Mouse (Mus musculus): ENCODE measurements around the gene Tmem147. TPM values are rescaled to one million over a fixed set of nuclear protein-coding genes. Genes with fewer than 3 reads are reported as not detected.

Gene Tmem147
- polyA plus RNA-seq, 1 experiment from 2014 or later: 232 TPM

DNA sequence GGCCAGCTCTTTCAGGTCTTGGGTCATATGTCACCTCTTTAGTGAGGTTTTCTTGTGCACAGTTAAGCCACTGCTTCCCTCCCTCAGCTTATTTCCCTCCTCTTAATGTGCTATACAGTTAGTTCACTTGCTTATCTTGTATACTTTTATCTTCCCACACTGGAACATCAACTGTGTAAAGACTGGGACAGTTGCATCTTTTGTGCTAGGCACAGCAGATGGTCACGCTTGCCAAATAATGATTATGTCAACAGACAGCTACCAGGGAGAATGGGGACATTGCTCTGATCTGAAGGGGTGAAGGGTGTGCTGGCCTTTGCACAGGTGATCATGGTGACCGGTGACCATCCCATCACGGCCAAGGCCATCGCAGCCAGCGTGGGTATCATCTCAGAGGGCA, 9.7 kb downstream of the Tmem147 start:
- WGBS: 91% methylated on average over 5 of the region's 5 CpGs
- Histone ChIP-seq H3K36me3 (no peaks in the 10 kb centered on the region), H3K4me3 (no peak overlapping the region), H3K27ac (no peak overlapping the region), H3K9me3 (no peaks in the 10 kb centered on the region), H3K9ac (no peak overlapping the region), H3K27me3 (peaks cover 40% of the 10 kb centered on the region), H3K4me2 (no peak overlapping the region), H3K4me1 (replicated peaks) (peaks cover 16% of the 10 kb centered on the region)
- no peak for ATAC-seq (ENCODE audit: low FRiP score)

DNA sequence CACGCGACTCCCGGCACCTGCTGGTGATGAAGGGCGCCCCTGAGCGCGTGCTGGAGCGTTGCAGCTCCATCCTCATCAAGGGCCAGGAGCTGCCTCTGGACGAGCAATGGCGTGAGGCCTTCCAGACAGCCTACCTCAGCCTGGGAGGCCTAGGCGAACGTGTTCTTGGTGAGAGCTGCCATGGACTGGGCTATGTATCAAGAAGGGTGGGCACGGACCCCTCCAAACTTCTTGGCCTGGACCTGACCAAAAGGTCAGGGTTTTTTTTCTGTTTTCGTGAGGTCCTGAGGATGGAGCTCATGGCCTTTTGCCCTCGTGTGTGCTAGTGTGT, 11.7 kb downstream of the Tmem147 start:
- H3K27ac ChIP-seq: no peak overlapping the region
- H3K4me1 ChIP-seq (replicated peaks): peaks cover 16% of the 10 kb centered on the region
- H3K9me3 ChIP-seq: no peaks in the 10 kb centered on the region
- peak overlapping the region; percentile 57 for H3K4me2 ChIP-seq
- WGBS: 6% methylated on average over 14 of the region's 14 CpGs
- H3K4me3 ChIP-seq: peak overlapping the region; percentile 34
- ATAC-seq (ENCODE audit: low FRiP score): no peak; the same call in 1 of the 2 replicates
- H3K36me3 ChIP-seq: no peaks in the 10 kb centered on the region
- H3K9ac ChIP-seq: peak overlapping the region; percentile 51; the same call in 1 of the 2 replicates
- H3K27me3 ChIP-seq: peaks cover 44% of the 10 kb centered on the region

DNA sequence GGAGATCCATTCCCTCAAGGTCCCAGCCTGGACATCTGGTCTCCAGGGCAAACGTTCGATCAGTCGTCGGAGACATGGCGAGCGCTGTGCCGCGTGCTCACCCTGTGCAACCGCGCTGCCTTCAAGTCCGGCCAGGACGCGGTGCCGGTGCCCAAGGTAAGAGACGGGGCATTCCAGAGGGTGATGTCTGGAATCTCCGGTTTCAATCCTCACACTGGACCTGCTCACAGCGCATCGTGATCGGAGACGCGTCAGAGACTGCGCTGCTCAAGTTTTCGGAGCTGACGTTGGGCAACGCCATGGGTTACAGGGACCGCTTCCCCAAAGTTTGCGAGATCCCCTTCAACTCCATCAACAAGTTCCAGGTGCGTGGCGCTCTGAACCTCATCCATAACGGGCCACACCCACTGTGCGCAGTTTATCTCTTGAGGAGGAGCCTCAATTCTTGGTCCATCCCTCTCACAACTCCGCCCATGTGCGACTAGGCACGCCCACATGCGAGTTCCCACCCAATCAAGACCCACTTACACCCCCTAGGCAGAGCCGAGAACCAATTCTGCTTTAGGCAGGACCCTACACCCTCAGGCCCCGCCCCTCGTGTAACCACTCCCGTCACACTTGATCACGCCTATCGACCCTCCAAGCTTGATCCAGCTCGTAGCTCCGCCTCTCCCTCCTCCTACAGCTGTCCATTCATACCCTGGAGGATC, 12.2 kb downstream of the Tmem147 start:
- no peaks in the 10 kb centered on the region for H3K36me3 ChIP-seq
- 1% methylated on average over 43 of the region's 43 CpGs for WGBS
- peaks cover 16% of the 10 kb centered on the region for H3K4me1 ChIP-seq (replicated peaks)
- H3K4me3 ChIP-seq: peak overlapping the region; percentile 34
- peaks cover 44% of the 10 kb centered on the region for H3K27me3 ChIP-seq
- H3K4me2 ChIP-seq: peak overlapping the region; percentile 57
- no peaks in the 10 kb centered on the region for H3K9me3 ChIP-seq
- H3K9ac ChIP-seq: peak overlapping the region; percentile 51; the same call in 1 of the 2 replicates
- ATAC-seq (ENCODE audit: low FRiP score): peak; percentile 89
- H3K27ac ChIP-seq: no peak overlapping the region

DNA sequence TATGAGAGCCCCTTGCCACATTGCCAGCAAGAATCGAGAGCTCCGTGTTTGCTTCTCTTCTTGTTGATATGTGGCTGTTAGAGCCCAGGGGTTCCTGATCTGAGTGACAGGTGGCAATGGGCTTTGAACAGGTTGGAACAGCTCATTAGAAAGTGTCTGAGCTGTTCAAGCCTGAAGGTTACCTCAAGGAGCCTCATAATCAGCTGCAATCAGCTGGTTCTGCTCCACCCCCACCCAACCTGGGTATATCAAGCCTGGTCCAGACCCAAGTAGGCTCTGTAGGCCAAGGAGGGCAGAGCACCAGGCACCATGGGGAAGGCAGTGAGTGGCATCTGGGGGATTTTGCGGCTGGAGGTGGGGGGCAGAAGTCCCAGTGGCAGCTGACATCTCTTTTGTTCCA, 17.4 kb downstream of the Tmem147 start, which contains the start of gene Atp4a:
Gene Atp4a (plus strand): TSS at position 268 of the 400 bp plus-strand sequence.
- Histone ChIP-seq H3K4me2 (no peak within 1 kb of the TSS), H3K36me3 (no peaks in the 10 kb centered on the region), H3K27ac (no peak within 1 kb of the TSS), H3K9me3 (no peaks in the 10 kb centered on the region), H3K9ac (no peak within 1 kb of the TSS), H3K27me3 (peaks cover 33% of the 10 kb centered on the region), H3K4me1 (replicated peaks) (peaks cover 1% of the 10 kb centered on the region), H3K4me3 (no peak within 1 kb of the TSS)
- no peak for ATAC-seq (ENCODE audit: low FRiP score)
- 84% methylated on average over 3 of the region's 3 CpGs for WGBS

DNA sequence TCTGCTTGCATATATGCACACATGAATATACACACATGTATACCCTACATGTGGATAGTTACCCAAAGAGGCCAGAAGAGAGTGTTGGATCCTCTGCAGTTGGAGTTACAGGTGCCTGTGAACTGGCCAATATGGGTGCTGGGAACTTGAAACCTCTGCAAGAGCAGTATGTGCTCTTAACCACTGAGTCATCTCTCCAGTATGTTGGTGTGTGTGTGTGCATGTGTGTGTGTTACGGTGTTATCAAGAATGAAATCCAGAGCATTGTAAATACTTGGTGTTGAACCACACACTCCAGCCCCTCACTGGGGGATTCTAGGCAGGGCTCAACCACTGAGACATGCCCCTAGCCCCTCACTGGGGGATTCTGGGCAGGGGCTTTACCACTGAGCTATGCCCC, 21.9 kb downstream of the Tmem147 start:
- Histone ChIP-seq H3K4me1 (replicated peaks) (no peaks in the 10 kb centered on the region), H3K9me3 (no peaks in the 10 kb centered on the region), H3K4me3 (no peak overlapping the region), H3K9ac (no peak overlapping the region), H3K4me2 (no peak overlapping the region), H3K27me3 (0 out of 2 replicates have a peak, but pooled peaks cover 6% of the 10 kb centered on the region), H3K36me3 (no peaks in the 10 kb centered on the region), H3K27ac (no peak overlapping the region)
- no peak for ATAC-seq (ENCODE audit: low FRiP score)
- WGBS: 97% methylated on average over 1 of the region's 1 CpGs

DNA sequence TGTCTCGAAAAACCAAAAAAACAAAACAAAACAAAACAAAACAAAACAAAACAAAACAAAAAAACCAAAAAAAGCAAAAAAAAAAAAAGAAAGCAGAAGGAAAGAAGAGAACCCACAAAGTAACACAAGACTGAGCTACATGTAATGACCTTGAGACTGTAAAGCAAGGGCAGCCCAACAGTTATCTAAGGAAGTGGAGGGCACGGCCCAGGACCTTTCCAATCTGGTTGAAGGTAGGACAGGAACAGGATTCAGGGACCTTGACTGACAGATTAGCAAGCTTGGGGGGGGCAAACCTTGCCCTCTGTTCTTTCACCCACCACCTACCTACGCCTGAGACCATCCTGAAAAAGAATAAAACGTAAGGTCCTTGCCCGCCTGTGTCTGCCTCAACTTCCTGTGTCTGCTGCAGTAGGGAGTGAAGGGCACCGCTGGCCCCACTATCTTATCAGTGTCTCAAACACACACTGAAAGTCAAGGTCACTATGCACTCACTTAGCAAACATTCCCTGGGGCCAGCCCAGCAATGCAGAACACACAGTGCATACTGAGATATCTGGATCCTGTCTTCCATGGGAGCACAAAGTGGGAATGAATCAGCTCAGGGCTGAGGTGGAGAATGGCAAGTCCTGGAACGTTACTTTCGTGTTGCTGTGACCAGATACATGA, 23.0 kb downstream of the Tmem147 start:
- Histone ChIP-seq H3K9ac (no peak overlapping the region), H3K4me3 (no peak overlapping the region), H3K36me3 (no peaks in the 10 kb centered on the region), H3K4me2 (no peak overlapping the region), H3K27ac (no peak overlapping the region), H3K4me1 (replicated peaks) (no peaks in the 10 kb centered on the region), H3K9me3 (no peaks in the 10 kb centered on the region), H3K27me3 (0 out of 2 replicates have a peak, but pooled peaks cover 6% of the 10 kb centered on the region)
- WGBS: 82% methylated on average over 8 of the region's 8 CpGs
- ATAC-seq (ENCODE audit: low FRiP score): no peak

DNA sequence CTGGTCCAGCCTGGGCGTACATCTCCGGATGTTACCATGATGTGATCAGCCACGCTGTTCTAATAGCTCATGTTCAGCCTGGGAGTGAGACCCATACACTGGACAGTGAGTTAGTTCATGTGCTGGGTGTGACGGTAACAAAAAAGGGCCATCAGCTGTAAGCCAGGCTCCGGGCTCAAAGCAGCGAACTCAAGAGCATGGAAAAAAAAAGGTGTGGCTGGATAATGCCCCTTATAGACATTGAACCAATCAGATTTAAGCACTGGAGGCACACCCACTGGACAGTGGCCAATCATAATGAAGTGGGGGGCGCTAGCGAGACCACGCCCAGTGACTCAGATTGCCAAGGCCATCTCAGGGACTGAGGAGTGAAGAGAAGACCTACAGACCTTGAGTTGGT, 30.8 kb downstream of the Tmem147 start, which contains the start of gene 2200002J24Rik:
Gene 2200002J24Rik (plus strand): TSS at position 338 of the 400 bp plus-strand sequence.
- Histone ChIP-seq H3K9me3 (no peaks in the 10 kb centered on the region), H3K4me3 (no peak within 1 kb of the TSS), H3K9ac (no peak within 1 kb of the TSS), H3K36me3 (no peaks in the 10 kb centered on the region), H3K27ac (no peak within 1 kb of the TSS), H3K27me3 (no peaks in the 10 kb centered on the region), H3K4me2 (no peak within 1 kb of the TSS), H3K4me1 (replicated peaks) (no peaks in the 10 kb centered on the region)
- 40% methylated on average over 9 of the region's 9 CpGs for WGBS
- ATAC-seq (ENCODE audit: low FRiP score): no peak

DNA sequence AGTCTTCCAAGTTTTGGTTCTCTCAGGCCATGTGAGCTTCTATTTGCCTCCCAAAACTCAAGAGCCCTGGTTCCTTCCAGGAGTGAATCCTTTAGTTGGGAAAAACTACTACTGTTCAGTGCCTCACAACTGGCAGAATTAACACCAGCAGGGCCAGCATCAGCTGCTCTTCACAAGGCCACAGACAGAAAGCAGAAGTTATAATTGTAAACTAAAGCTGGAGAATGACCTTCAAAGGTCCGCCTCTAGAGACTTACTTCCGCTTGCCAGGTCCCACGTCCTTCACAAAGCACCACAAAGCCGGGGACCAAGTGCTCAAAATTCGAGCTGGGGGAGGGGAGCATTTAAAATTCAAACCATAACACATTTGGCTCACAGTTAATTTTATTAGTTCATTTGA, 31.2 kb downstream of the Tmem147 start:
- no peaks in the 10 kb centered on the region for H3K4me1 ChIP-seq (replicated peaks)
- no peaks in the 10 kb centered on the region for H3K27me3 ChIP-seq
- H3K4me2 ChIP-seq: no peak overlapping the region
- H3K36me3 ChIP-seq: no peaks in the 10 kb centered on the region
- H3K9ac ChIP-seq: no peak overlapping the region
- H3K4me3 ChIP-seq: no peak overlapping the region
- no peak overlapping the region for H3K27ac ChIP-seq
- ATAC-seq (ENCODE audit: low FRiP score): no peak
- no peaks in the 10 kb centered on the region for H3K9me3 ChIP-seq
- WGBS: 71% methylated on average over 5 of the region's 5 CpGs

DNA sequence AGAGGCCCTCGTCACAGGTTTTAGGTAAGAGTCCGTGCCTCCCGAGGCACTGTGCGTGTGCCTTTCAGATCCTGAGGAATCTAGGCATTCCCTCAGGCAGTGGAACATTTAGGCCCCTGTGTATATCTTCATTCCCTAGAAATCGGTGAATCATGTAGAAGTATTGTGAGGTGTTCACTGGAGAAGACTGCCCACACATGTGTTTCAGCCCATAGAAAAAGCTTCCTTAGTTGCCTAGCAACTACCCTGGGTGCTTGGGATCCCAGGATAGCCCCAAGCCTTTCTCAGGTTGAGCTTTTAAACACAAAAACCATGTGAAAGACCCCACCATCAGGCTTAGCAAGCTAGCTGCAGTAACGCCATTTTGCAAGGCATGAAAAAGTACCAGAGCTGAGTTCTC, 41.0 kb downstream of the Tmem147 start:
- H3K36me3 ChIP-seq: no peaks in the 10 kb centered on the region
- H3K9ac ChIP-seq: no peak overlapping the region
- no peaks in the 10 kb centered on the region for H3K4me1 ChIP-seq (replicated peaks)
- no peak overlapping the region for H3K4me2 ChIP-seq
- no peak overlapping the region for H3K4me3 ChIP-seq
- no peak for ATAC-seq (ENCODE audit: low FRiP score)
- 71% methylated on average over 6 of the region's 6 CpGs for WGBS
- H3K9me3 ChIP-seq: no peaks in the 10 kb centered on the region
- peaks cover 26% of the 10 kb centered on the region for H3K27me3 ChIP-seq
- no peak overlapping the region for H3K27ac ChIP-seq

DNA sequence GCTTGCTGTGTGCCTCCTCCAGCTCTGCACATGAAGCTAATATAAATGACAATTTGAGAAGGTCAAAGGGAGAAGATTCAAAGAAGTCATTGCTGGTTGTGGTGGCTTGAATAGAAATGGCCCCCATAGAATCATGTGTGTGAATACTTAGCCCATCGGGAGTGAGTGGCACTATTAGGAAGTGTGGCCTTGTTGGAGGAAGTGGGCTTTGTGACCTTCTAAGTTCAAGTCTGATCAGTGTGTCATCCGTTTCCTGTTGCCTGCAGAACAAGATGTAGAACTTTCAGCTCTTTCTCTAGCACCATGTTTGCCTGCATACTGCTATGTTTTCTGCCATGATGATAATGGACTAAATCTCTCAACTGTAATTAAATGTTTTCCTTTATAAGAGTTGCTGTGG, 45.9 kb downstream of the Tmem147 start:
- no peak overlapping the region for H3K27ac ChIP-seq
- no peak for ATAC-seq (ENCODE audit: low FRiP score)
- no peaks in the 10 kb centered on the region for H3K9me3 ChIP-seq
- no peaks in the 10 kb centered on the region for H3K4me1 ChIP-seq (replicated peaks)
- H3K36me3 ChIP-seq: no peaks in the 10 kb centered on the region
- 86% methylated on average over 2 of the region's 2 CpGs for WGBS
- H3K4me3 ChIP-seq: no peak overlapping the region
- H3K4me2 ChIP-seq: no peak overlapping the region
- peaks cover 27% of the 10 kb centered on the region for H3K27me3 ChIP-seq
- no peak overlapping the region for H3K9ac ChIP-seq

DNA sequence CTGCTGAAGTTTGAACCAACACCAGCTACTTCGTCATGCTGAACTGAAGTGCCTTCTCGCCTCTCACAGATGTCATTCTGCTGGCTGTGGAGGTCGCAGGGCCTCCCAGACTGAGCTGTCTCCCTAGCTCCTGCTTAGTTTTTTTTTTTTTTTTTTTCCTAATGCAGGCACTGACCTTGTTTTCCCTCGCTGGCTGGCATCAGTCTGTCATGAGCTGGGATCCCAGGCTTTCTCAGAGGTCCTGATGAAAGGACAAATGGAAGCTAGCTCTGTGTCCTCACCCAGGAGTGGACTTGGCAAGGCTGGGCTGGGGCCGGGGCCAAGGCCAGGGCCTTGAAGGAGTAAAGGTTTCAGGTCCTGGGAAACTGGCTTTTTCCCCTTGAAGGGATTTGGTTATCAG, 47.4 kb downstream of the Tmem147 start:
- ATAC-seq (ENCODE audit: low FRiP score): no peak
- Histone ChIP-seq H3K4me2 (no peak overlapping the region), H3K9me3 (no peaks in the 10 kb centered on the region), H3K4me3 (no peak overlapping the region), H3K27ac (no peak overlapping the region), H3K4me1 (replicated peaks) (no peaks in the 10 kb centered on the region), H3K9ac (no peak overlapping the region), H3K36me3 (no peaks in the 10 kb centered on the region), H3K27me3 (peaks cover 12% of the 10 kb centered on the region)
- 73% methylated on average over 5 of the region's 5 CpGs for WGBS

DNA sequence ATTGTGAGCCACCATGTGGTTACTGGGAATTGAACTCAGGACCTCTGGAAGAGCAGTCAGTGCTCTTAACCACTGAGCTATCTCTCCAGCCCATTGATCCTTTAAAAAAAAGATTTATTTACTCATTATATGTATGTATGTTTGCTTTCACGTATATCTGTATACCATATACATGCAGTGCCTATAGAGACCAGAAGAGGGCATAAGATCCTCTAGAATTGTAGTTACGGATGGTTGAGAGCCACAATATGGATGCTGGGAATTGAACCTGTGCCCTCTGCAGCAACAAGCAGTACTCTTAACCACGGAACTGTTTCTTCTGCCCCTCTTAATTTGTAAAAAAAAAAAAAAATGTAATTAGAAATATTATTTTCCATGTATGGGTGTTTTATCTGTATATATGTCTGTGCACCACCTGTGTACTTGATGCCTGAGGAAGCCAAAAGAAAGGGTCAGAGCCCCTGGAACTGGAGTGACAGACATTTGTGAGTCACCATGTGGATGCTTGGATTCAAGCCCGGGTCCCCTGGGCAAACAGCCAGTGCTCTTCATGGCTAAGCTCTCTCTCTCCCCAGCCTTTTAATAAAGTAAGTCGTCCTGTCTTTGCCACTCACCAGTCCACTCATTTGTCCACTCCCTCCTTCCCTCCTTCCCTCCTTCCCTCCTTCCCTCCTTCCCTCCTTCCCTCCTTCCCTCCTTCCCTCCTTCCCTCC, 50.9 kb downstream of the Tmem147 start:
- Histone ChIP-seq H3K4me1 (replicated peaks) (no peaks in the 10 kb centered on the region), H3K9me3 (no peaks in the 10 kb centered on the region), H3K4me2 (no peak overlapping the region), H3K9ac (no peak overlapping the region), H3K27me3 (peaks cover 11% of the 10 kb centered on the region), H3K4me3 (no peak overlapping the region), H3K36me3 (no peaks in the 10 kb centered on the region), H3K27ac (no peak overlapping the region)
- no peak for ATAC-seq (ENCODE audit: low FRiP score)
- WGBS: 72% methylated on average over 5 of the region's 5 CpGs
